Mouse (Mus musculus): ENCODE measurements around the gene Kmt2d.
"Not testable (repeated sequence)": the region's sequence is repeated elsewhere in the genome, so short reads cannot be mapped to it uniquely, and the experiment has no call there.

Gene Kmt2d

DNA sequence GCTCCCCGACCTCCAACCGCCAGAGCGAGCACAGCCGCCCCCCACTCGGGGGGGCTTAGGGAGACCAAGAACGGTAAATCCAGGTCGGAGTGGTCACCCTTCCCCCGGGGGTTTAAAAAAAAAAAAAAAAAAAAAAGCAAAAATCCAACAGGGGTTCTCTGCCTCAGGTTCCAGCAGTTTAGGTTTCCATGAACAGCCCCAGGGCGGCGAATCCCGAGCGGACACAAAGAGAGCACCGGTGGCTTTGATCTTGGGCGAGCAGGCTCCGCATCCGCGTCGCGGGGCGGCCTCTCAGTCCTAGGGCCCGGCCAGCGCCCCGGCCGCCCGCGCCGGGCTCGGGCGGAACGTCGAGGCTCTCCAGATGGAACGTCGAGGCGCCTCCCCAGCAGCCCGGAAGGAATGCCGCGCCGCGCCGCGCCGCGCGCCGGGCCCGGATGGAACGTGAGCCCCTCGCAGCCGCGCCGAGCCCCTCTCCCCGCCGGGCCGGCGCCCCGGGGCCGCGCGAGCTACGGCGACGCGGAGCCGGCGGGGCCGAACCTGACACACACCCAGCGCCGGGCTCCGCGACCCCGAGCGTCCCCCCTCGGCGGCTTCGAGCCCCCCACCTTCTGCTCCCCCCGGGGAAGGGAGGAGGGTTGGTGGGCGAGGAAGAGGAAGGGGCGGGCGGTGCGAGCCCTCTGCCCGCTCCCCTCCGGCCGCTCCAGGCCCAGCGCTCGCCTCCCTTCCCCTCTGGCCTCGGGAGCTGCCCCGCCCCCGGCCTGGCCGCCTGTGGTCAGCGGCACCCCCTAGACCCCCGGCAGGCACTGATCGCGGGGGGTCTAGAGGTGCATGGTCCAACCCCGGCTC, at the start of gene Kmt2d:
Kmt2d (minus strand) TSS at position 135 of the 846 bp plus-strand sequence.
- DNase-seq: no peak

DNA sequence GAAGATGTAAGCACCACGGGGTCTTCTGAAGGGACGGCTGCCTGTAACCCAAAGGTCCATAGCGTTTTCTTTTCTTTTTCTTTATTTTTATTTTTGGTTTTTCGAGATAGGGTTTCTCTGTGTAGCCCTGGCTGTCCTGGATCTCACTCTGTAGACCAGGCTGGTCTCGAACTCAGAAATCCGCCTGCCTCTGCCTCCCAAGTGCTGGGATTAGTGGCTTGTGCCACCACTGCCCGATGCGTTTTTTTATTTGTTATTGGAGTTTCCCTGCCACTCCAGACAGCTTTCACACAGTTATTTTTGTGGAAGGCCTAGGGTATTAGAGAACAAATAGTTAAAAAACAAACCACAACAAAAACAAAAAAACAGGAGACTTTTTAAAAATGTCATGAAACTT, 47.5 kb upstream of the Kmt2d start:
- DNase-seq: not testable (repeated sequence)

DNA sequence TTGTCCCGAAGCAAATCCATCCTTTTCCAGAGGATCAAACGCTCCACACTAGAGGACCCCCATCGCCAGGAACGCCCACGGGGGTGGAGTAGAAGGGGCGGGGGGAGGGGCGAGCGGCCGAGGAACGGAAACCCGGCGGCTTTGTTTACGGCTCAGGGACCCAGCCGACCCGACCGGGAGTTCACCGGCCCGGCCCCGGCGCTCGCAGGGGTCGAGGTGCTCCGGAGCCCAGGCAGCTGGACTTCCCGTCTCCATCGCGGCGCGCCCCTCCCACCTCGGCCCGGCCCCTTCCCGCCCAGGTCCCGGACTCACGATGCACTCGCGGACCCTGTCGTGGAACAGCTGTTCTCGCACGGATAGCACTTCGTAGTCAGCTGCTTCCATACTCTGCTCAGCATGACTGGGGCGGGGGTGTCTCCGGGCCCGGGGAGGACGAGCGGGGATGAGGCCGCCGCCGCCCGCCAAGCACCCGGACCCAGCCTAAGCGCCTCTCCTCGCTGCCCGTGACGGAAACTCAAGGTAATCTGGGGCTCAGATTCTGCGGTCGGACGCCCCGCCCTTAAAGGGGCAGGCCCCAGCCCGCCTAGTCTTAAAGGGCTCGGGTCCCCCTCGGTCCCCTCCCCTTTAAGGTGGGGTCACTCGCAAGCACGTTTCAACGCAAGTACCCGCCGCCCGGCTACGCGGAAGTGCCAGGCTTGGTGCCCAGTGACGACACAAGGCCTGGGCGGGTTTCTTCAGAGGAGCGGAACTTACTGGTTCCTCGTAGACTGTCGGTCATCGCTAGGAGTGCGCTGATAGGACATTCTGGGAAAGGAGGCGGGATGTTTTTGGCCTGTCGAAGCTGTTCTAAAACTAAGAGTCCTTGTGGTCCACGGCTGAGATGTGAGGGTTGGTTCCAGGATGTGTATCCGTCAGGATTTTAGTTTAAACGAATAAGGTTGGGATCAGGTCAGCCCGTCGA, 46.8 kb upstream of the Kmt2d start, which contains the start of gene Lmbr1l:
Lmbr1l (minus strand) TSS at position 694 of the 961 bp plus-strand sequence.
- DNase-seq: peak; percentile 100

DNA sequence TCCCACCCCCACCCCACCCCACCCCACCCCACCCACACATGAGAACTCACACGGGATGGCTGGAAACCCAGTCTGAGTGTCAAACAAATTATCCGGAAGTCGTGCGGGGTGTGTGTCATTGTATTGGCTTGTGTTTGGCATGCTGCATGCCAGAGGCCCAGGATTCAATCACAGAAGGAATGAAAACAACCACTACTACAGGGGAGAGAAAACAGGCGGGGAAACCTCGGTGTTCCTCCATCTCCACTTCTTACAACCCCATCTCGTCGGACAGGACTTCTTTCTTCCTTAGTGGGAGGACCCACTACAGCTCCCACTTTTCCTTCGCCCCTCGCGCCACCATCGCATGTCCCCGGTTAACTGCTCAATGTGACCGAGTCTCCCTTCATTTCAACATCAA, 46.1 kb upstream of the Kmt2d start:
- DNase-seq: no peak

DNA sequence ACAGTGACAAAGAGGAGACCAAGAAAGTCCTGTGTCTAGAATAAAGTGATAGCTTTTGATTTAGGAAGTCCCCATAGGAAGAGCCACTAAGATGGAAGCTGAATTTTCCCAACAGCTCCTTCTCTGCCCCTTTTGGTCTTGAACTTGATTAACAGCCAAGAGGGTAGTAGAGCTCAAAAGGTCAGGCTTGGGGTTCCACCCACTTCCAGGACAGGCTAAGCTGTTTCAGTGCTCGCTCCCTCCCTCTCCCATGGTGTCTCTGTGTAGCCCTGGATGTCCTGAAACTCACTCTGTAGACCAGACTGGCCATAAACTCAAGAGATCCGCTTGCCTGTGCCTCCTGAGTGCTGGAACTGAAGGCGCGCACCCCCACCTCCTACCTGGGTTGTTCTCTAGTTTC, 45.0 kb upstream of the Kmt2d start:
- DNase-seq: no peak

DNA sequence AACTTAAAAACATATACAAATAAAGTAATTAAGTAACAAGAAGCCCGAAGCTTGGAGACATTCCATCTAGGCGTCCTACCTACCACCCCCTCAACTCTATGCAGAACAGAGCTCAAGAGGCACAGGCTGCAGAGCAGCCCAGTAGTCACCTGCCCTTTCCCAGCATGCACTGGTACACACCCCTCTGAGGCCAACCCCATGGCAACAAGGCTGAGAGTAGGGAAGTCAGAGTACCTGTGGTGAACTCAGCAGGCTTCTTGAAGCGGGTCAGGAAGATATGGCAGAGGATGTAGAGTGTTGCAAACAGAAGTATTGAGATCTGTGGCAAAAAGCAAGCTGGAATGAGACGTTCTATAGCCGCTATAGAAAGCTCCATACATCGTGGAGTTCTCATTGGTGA, 43.9 kb upstream of the Kmt2d start:
- DNase-seq: no peak

DNA sequence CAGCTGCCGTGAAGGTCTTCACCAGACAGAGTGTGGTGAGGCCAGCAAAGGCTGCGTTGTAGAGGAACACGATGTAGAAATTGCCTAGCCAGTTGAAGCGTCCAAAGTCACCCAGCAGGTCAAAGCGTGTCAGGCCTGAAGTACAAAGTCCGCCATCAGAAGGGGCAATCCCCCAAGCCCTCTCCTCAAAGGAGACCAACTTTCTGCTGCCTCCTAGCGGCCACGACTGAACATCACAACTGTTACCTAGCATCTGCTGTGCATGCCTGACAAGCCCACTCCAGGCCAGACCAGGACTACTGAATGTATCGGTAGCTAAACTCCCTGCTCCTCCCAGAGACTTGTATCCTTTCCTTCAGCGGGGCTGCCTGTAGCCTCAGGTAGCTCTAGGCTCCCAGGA, 33.7 kb upstream of the Kmt2d start:
- peak; percentile 69 to 76 for DNase-seq

DNA sequence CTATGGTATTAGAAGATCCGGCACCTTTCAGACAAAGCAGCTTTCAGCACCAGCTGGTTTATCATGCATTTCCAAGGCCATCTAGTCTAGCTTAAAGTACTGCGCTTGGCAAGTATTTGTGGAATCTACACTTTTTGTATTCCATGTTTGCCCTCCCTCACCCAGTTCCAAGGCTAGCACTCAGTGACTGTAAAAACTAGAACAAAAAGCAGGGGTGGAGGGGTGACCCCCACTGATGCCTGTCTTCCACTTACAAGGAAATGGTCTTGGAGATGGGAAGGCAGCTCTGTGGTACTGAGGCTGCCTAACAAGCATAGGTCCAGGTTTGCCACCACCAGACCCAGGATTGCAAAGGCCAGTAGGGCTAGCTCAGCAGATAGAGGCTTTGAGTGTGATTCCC, 31.6 kb upstream of the Kmt2d start:
- DNase-seq: no peak

- no peak for DNase-seq
Measured at GRCm38 (mm10) chr15:98901530-98901929, 30.5 kb upstream of the Kmt2d start.

DNA sequence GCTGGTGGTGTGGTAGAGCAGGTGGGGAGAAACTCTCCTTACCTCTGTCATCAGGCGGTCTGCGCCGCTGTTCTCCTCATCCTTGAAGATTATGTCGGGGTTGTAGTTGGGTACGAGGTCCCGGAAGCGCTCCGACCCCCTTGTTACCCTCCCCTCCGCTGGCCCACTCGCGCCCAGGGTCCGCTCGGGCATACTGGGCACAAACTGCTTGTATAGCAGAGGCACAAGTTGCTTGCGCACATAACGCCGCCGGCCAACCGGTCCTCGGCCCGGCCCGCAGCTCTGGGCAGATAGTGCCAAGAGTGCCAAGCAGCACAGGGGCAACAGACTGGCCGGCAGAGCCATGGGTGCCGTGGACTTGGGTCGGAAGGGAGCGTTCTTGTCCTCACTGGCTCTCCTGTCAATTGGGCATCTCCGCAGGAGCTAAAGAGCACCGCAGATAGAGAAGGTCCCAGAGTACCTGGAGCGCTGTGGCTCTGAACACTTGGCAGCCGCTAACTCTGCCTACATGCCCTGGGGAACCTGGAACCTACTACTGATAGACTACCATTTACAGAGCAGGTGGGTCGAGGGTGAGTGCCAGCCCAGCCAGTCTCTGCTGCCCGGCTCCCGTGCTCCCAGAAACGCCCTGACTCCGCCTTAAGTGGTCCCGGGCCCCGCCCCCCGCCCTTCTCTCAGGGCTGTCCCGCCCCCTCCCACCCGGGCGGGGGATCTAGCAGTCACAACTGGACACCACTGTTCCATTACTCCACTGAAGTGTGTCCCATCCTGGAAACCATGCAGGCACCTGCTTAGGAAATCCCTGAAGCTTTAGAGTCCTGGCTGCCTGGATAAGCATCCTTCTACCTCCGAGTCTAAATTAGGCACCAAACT, 27.2 kb upstream of the Kmt2d start, which contains the start of gene Dhh:
Dhh (minus strand) TSS at position 613 of the 873 bp plus-strand sequence.
- DNase-seq: peak; percentile 40 to 45

- DNase-seq: no peak
Measured at GRCm38 (mm10) chr15:98897495-98897894, 26.5 kb upstream of the Kmt2d start.

GRCm38 (mm10) chr15:98895635-98896589, 24.9 kb upstream of the Kmt2d start:
- DNase-seq: peak; percentile 47 to 48

- peak in 1 of 2 experiments; percentile 40 for DNase-seq
Measured at GRCm38 (mm10) chr15:98894746-98895634, 24.0 kb upstream of the Kmt2d start.

DNA sequence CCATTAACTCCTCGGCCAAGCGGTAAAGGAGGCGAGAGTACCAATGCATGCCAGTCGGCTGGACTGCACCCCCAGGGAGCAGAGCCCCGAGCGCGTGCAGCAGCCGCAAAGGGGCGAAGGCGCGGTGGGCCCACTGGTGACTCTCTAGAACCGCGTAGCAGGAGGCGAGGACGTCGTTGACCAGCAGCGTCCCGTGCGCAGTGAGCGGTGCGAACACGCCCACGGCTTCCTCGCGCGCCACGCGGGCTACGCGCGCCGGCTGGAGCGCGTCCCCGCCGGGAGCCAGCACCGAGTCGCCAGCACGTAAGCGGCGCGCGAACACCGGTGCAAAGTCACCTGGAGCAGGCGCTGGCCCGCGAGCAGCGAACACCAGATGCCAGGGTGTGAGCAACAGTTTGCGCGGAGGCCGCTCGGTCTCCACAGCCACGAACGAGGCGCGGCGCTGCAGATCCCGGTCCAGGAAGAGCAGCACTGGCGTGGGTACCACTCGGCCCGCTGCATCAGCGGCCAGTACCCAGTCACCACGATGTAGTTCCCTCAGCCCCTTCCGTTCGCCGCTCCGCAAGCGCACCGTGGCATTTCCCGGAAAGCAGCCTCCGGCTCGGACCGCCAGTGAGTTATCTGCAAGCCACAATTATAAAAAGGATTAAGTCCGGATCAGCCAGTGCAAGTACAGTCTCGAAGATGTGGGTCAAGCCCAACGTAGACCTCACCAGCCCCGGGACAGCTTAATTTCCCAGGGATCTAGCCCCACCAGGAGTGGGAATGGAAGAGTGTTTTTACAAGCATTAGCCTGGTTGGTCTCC, 23.1 kb upstream of the Kmt2d start, which contains the start of gene Rhebl1:
Rhebl1 (minus strand) TSS at position 601 of the 806 bp plus-strand sequence.
- peak; percentile 54 to 63 for DNase-seq

DNA sequence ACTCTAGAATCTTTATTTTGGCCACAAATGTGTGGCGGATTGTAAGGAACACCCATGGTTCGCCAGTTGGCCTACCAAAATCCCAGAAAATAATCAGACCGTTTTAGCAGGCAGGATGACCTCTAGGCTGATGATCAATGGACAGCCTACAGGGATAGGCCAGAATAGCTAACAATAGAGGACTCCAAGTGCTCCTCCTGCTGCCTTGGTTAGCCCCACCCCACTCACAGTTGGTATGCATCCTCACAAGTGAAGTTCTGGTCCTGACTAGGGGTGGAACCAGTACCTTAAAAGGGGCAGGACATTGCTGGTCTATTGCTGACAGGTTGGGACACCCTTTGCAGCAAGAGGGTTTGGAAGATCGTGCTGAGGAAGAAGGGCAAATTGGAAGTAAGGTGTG, 22.0 kb upstream of the Kmt2d start:
- DNase-seq: no peak

- DNase-seq: peak; percentile 81 to 83
Measured at GRCm38 (mm10) chr15:98891907-98892606, 21.1 kb upstream of the Kmt2d start.

DNA sequence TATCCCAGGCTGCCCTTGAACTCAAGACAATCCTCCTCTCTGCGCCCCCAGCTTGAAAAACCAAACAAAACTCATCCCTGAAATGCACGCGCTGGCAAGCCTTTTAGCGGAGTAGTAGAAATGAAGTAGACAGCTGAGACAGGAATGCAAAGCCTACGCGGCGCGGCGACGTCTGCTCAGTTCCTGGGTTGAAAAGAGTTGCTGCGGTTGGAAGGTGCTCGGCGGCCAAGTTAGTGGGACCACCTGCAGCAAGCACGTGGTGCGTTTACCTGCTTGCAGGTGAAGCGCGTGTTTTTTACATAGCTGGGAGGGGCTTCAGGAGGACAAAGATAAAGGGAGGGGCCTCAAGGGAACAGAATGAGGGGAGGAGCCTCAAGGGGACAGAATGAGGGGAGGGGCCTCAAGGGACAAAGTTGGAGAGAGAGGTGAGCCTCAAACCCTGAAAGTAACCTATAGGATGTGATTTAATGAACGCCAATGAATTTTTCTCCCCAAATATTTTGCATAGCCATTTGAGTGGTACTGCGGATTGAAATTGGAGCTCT, 20.3 kb upstream of the Kmt2d start:
- DNase-seq: no peak

DNA sequence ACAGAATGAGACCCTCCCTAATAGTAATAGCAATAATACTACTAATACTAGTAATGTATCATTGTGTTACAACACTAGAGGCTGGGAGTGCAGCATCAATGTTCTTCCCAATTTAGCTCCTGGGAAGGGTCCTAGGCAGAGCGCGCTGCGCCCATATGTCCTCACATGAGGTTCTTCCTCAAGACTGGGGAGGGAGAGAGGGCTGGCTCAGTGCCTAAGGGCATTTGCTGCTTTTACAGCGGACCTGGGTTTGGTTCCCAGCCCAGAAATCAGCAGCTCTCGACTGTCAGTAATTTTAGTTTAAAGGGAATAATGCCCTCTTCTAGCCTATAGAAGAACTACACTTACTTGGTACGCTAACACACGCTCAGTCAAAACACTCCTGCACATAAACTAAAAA, 16.5 kb upstream of the Kmt2d start:
- DNase-seq: peak in 1 of 2 experiments; percentile 61

All from cerebellum, postnatal 10 days (tissue).